Mouse (Mus musculus): ENCODE results near the gene Sphk2. TPM values are rescaled to one million over a fixed set of nuclear protein-coding genes. Genes with fewer than 3 reads are reported as not detected.

Gene Sphk2
- total RNA-seq, 2 experiments from 2014 or later = 32.3 to 33.0 TPM

GRCm38 (mm10) chr7:45725713-45726112 lies 7.9 kb upstream of the Sphk2 start, which contains the start of gene Spaca4:
TSS of gene Spaca4 (minus strand) at chr7:45725813.
- no peak for DNase-seq (ENCODE audit: low spot score in 2 of 2)

- DNase-seq (ENCODE audit: low spot score in 2 of 2) = no peak
These were observed 7.3 kb upstream of the Sphk2 start for GRCm38 (mm10) chr7:45725151-45725550.

GRCm38 (mm10) chr7:45723781-45724180 lies 6.0 kb upstream of the Sphk2 start:
- no peak for DNase-seq (ENCODE audit: low spot score in 2 of 2)

GRCm38 (mm10) chr7:45723301-45723700 lies 5.5 kb upstream of the Sphk2 start:
- no peak for DNase-seq (ENCODE audit: low spot score in 2 of 2)

GRCm38 (mm10) chr7:45722348-45722713 lies 4.5 kb upstream of the Sphk2 start:
- DNase-seq (ENCODE audit: low spot score in 2 of 2) = no peak

GRCm38 (mm10) chr7:45721642-45722347 lies 4.0 kb upstream of the Sphk2 start:
- no peak for DNase-seq (ENCODE audit: low spot score in 2 of 2)

GRCm38 (mm10) chr7:45721234-45721571 lies 3.4 kb upstream of the Sphk2 start:
- no peak for DNase-seq (ENCODE audit: low spot score in 2 of 2)

GRCm38 (mm10) chr7:45720413-45721233 lies 2.8 kb upstream of the Sphk2 start, which contains the start of gene Fam83e:
TSS of gene Fam83e (plus strand) at chr7:45721212.
- no peak for DNase-seq (ENCODE audit: low spot score in 2 of 2)

- no peak for DNase-seq (ENCODE audit: low spot score in 2 of 2)
These were observed 2.1 kb upstream of the Sphk2 start for GRCm38 (mm10) chr7:45719738-45720412.

- no peak for DNase-seq (ENCODE audit: low spot score in 2 of 2)
These were observed 1.4 kb upstream of the Sphk2 start for GRCm38 (mm10) chr7:45719180-45719579.

- DNase-seq (ENCODE audit: low spot score in 2 of 2) = no peak
These were observed 529 bp upstream of the Sphk2 start for GRCm38 (mm10) chr7:45718331-45718730.

- no peak for DNase-seq (ENCODE audit: low spot score in 2 of 2)
These were observed 567 bp downstream of the Sphk2 start for GRCm38 (mm10) chr7:45716952-45717917.

GRCm38 (mm10) chr7:45716460-45716857 lies 1.3 kb downstream of the Sphk2 start:
- DNase-seq (ENCODE audit: low spot score in 2 of 2) = no peak

- no peak for DNase-seq (ENCODE audit: low spot score in 2 of 2)
These were observed 1.9 kb downstream of the Sphk2 start for GRCm38 (mm10) chr7:45715741-45716459.

- peak; percentile 97 to 98 for DNase-seq (ENCODE audit: low spot score in 2 of 2)
These were observed 2.6 kb downstream of the Sphk2 start, which contains the start of gene Rpl18 for GRCm38 (mm10) chr7:45715090-45715708. TSS of gene Rpl18 (plus strand) at chr7:45715457.

GRCm38 (mm10) chr7:45714630-45715089 lies 3.1 kb downstream of the Sphk2 start:
- DNase-seq (ENCODE audit: low spot score in 2 of 2) = no peak

- no peak for DNase-seq (ENCODE audit: low spot score in 2 of 2)
These were observed 3.8 kb downstream of the Sphk2 start for GRCm38 (mm10) chr7:45713881-45714520.

- DNase-seq (ENCODE audit: low spot score in 2 of 2) = no peak
These were observed 4.4 kb downstream of the Sphk2 start for GRCm38 (mm10) chr7:45713396-45713795.

Measured in left cerebral cortex, adult 18-20 months (tissue).